In the genomic region with DNA sequence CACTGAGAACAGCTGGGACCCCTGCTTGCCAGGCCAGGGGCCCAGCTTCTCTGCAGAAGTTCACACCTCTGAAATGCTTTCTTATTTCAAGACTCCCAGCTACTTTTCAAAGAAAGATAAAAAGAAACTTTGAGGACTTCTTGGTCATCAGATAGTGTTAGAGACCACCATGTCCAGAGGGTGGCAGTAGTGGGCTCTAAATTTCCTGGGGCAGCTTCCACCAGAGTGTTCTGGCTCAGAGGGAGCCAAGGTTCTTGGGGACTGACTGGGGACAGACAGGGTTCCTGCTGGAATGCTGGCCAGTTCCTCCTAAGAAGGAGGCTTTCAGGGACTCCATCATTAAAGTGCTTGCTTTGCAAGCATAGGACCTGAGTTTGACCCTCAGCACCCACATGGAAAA, we compare ENCODE assay signal across 9 mouse cellular contexts. TPM values are rescaled to one million over a fixed set of nuclear protein-coding genes. Genes with fewer than 3 reads are reported as not detected.
DNase-seq lines count a peak whose midpoint lies in the region; ATAC-seq and TF ChIP-seq lines count a peak whose summit lies in the region.
"Had no signal": no experiment of that assay in that cellular context is flagged by ENCODE, and none has a peak within 500 bp of the region (broad histone marks: within the 10 kb centered on the region; RNA-seq: fewer than 3 reads in every experiment).

No protein-coding gene starts in this region.

- no peak overlapping the region for H3K4me3 ChIP-seq in gastrocnemius, adult 2 months
- no peak overlapping the region for H3K4me3 ChIP-seq in liver, embryonic 11.5 days (ENCODE audit: low read depth, low read length)
- H3K4me3 ChIP-seq in MEL (ENCODE audit: control insufficient read depth in 1 of 2, insufficient read depth in 1 of 2, low read depth in 2 of 2, low read length in 2 of 2), result no peak overlapping the region

- ATAC-seq in liver, embryonic 11.5 days (replicated peaks; ENCODE audit: low FRiP score), result no peak

- H3K9ac ChIP-seq in liver, embryonic 11.5 days (ENCODE audit: low read depth, low read length), result no peak overlapping the region
- H3K9ac ChIP-seq in MEL (ENCODE audit: control insufficient read depth, low read depth, low read length, poor library complexity, severe bottlenecking), result no peak overlapping the region
- H3K9ac ChIP-seq: liver, embryonic 14.5 days had no signal

- TF ChIP-seq CTCF in gastrocnemius, adult 2 months (IDR thresholded peaks at IDR 0.05), result peak; percentile 46
- peak; percentile 7 to 53 (median 39); a peak in 4 of 6 replicates for TF ChIP-seq CTCF in MEL (IDR thresholded peaks at IDR 0.05 in 2 of 3, conservative IDR thresholded peaks at IDR 0.05 in 1 of 3; ENCODE audit: control insufficient read depth in 1 of 3, insufficient read depth in 1 of 3, low read depth in 2 of 3, low read length in 3 of 3, poor library complexity in 1 of 3, severe bottlenecking in 1 of 3)

- no peak for TF ChIP-seq EP300 in MEL (IDR thresholded peaks at IDR 0.05; ENCODE audit: low read depth in 1 of 2, low read length in 2 of 2)

- H3K27ac ChIP-seq in gastrocnemius, adult 2 months, result no peak overlapping the region
- no peak overlapping the region for H3K27ac ChIP-seq in liver, embryonic 11.5 days (ENCODE audit: low read depth, low read length)
- no peak overlapping the region for H3K27ac ChIP-seq in MEL (ENCODE audit: control insufficient read depth, low read depth, low read length)
- H3K27ac ChIP-seq: liver, embryonic 14.5 days had no signal

- H3K4me2 ChIP-seq in liver, embryonic 11.5 days, result no peak overlapping the region

- no peak for TF ChIP-seq POLR2A in MEL (IDR thresholded peaks at IDR 0.05; ENCODE audit: control insufficient read depth in 1 of 2, insufficient read depth in 1 of 2, low read depth in 1 of 2, low read length in 2 of 2, poor library complexity in 1 of 2)

- H3K27me3 ChIP-seq in liver, embryonic 11.5 days (replicated peaks; ENCODE audit: control insufficient read depth, insufficient read depth, low read length), result no peaks in the 10 kb centered on the region
- H3K27me3 ChIP-seq in MEL (ENCODE audit: control insufficient read depth in 1 of 2, insufficient read depth in 2 of 2, low read length in 2 of 2), result peaks cover 0 to 2% of the 10 kb centered on the region in 2 experiments; a peak in 1 of 4 replicates

- intact Hi-C loops in gastrocnemius, adult 2 months (cut with DNase I), result no loop called here
- intact Hi-C loops in heart, postnatal 14 days (cut with DNase I), result no loop called here

- no peaks in the 10 kb centered on the region for H3K4me1 ChIP-seq in liver, embryonic 11.5 days (replicated peaks; ENCODE audit: control insufficient read depth, insufficient read depth, low read length)
- no peaks in the 10 kb centered on the region for H3K4me1 ChIP-seq in MEL (ENCODE audit: control insufficient read depth in 1 of 2, insufficient read depth in 2 of 2, low read length in 2 of 2)

- no peaks in the 10 kb centered on the region for H3K36me3 ChIP-seq in liver, embryonic 11.5 days (ENCODE audit: control insufficient read depth, insufficient read depth, low read length)
- H3K36me3 ChIP-seq in MEL (ENCODE audit: control insufficient read depth in 1 of 2, insufficient read depth in 2 of 2, low read length in 2 of 2), result no peaks in the 10 kb centered on the region

- no peaks in the 10 kb centered on the region for H3K9me3 ChIP-seq in liver, embryonic 11.5 days (ENCODE audit: control insufficient read depth, low read length)
- H3K9me3 ChIP-seq in MEL (replicated peaks; ENCODE audit: insufficient read depth, low read length), result no peaks in the 10 kb centered on the region

- no peaks in the 10 kb centered on the region for H3K79me2 ChIP-seq in MEL (ENCODE audit: control insufficient read depth, insufficient read depth, low read length, poor library complexity)

- TF ChIP-seq RAD21 in MEL (IDR thresholded peaks at IDR 0.05; ENCODE audit: low read depth, low read length), result peak; percentile 17

- peak; percentile 13 for DNase-seq in gastrocnemius, adult 2 months
- no peak for DNase-seq in gastrocnemius, adult 18-20 months (ENCODE audit: low spot score)
- DNase-seq in liver (peak; percentile 12), MEL (ENCODE audit: low read depth, low spot score) (peak; percentile 28)
- no peak for DNase-seq in liver, embryonic 11.5 days (ENCODE audit: low spot score)
- peak; percentile 37 to 57 for DNase-seq in heart, postnatal 14 days
- DNase-seq in yolk sac, embryonic 10.5 days (ENCODE audit: low spot score), result no peak
- DNase-seq in urinary bladder, postnatal 10 days (ENCODE audit: low spot score), result no peak

TF ChIP-seq in MEL, 35 proteins besides CTCF, POLR2A, EP300 and RAD21:
- TF ChIP-seq ZMIZ1 (IDR thresholded peaks at IDR 0.05; ENCODE audit: low read depth, low read length) (no peak), RCOR1 (IDR thresholded peaks at IDR 0.05; ENCODE audit: low read depth, low read length) (no peak), SMC3 (IDR thresholded peaks at IDR 0.05; ENCODE audit: low read depth, low read length) (peak; percentile 24; the same call in 1 of the 2 replicates), BHLHE40 (IDR thresholded peaks at IDR 0.05; ENCODE audit: borderline replicate concordance, low read depth, low read length) (no peak)

RNA-seq across cellular contexts. Expression of gene Rspo4, which starts 31.8 kb away (rescaled TPM):
- not detected for total RNA-seq in gastrocnemius, adult 2 months (2021)
- total RNA-seq in gastrocnemius, adult 18-20 months (2021), result under 1 TPM in 1 of 2 experiments, not detected in 1; 0.09 TPM
- polyA plus RNA-seq in liver, embryonic 11.5 days (2014; fragmentation: Nextera tagmentation; extraction: Ambion mirVana), result 0.47 and 0.74 TPM in 2 replicates
- not detected in 2 replicates for total RNA-seq in MEL (2012; rRNA removed)
- polyA plus RNA-seq in MEL (2012; ENCODE audit: insufficient read depth in 1 of 2, insufficient read length in 2 of 2, low read depth in 1 of 2, low replicate concordance in 2 of 2, missing spikeins in 1 of 2), result not detected
- not detected for total RNA-seq in heart, postnatal 14 days (2021)
- polyA plus RNA-seq: liver, embryonic 14.5 days had no signal

RNA-seq across cellular contexts. Expression of gene Angpt4, which starts 36.5 kb away (rescaled TPM):
- total RNA-seq in gastrocnemius, adult 2 months (2021), result under 1 TPM in 1 of 2 experiments, not detected in 1; 0.20 TPM
- total RNA-seq in gastrocnemius, adult 18-20 months (2021), result under 1 TPM; 0.18 to 0.24 TPM
- 0.32 and 0.42 TPM in 2 replicates for polyA plus RNA-seq in liver, embryonic 11.5 days (2014; fragmentation: Nextera tagmentation; extraction: Ambion mirVana)
- total RNA-seq in MEL (2012; rRNA removed), result not detected in 2 replicates
- polyA plus RNA-seq in MEL (2012; ENCODE audit: insufficient read depth in 1 of 2, insufficient read length in 2 of 2, low read depth in 1 of 2, low replicate concordance in 2 of 2, missing spikeins in 1 of 2), result not detected
- under 1 TPM in 1 of 2 experiments, not detected in 1; 0.10 TPM for total RNA-seq in heart, postnatal 14 days (2021)

Comparison
In these comparisons a context has a peak if more than half of its experiments do, and no peak if none do; other contexts are left out.
1. DNase-seq: peak in gastrocnemius, adult 2 months (single experiment), liver (single experiment), MEL (single experiment) and heart, postnatal 14 days (2 of 2); none in gastrocnemius, adult 18-20 months (single experiment), liver, embryonic 11.5 days (single experiment), yolk sac, embryonic 10.5 days (single experiment) and urinary bladder, postnatal 10 days (single experiment).